Mouse (Mus musculus): ENCODE data around the gene Cog5. TPM values are rescaled to one million over a fixed set of nuclear protein-coding genes. Genes with fewer than 3 reads are reported as not detected.

Gene Cog5
- total RNA-seq, 2 experiments from 2014 or later: 59.6 to 63.8 TPM

GRCm38 (mm10) chr12:31788530-31788929 is 133.9 kb downstream of the Cog5 start:
- Histone ChIP-seq H3K27ac (no peak overlapping the region), H3K4me3 (no peak overlapping the region)
- no peak for TF ChIP-seq CTCF (conservative IDR thresholded peaks at IDR 0.05)
- no peak for DNase-seq (ENCODE audit: low spot score in 2 of 2)

GRCm38 (mm10) chr12:31806410-31807154 is 151.9 kb downstream of the Cog5 start:
- Histone ChIP-seq H3K4me3 (no peak overlapping the region), H3K27ac (peak overlapping the region; percentile 65)
- TF ChIP-seq CTCF (conservative IDR thresholded peaks at IDR 0.05): no peak
- peak in 1 of 2 experiments; percentile 39 for DNase-seq (ENCODE audit: low spot score in 2 of 2)

- Histone ChIP-seq H3K4me3 (no peak overlapping the region), H3K27ac (peak overlapping the region; percentile 75)
- TF ChIP-seq CTCF (conservative IDR thresholded peaks at IDR 0.05): no peak
- DNase-seq (ENCODE audit: low spot score in 2 of 2): no peak
Observed at GRCm38 (mm10) chr12:31818051-31818461, 163.4 kb downstream of the Cog5 start.

GRCm38 (mm10) chr12:31819096-31819495 is 164.4 kb downstream of the Cog5 start:
- TF ChIP-seq CTCF (conservative IDR thresholded peaks at IDR 0.05): no peak
- H3K27ac ChIP-seq: peak overlapping the region; percentile 75; the same call in 1 of the 2 replicates
- no peak overlapping the region for H3K4me3 ChIP-seq
- no peak for DNase-seq (ENCODE audit: low spot score in 2 of 2)

- DNase-seq (ENCODE audit: low spot score in 2 of 2): no peak
Observed at GRCm38 (mm10) chr12:31819520-31819919, 164.9 kb downstream of the Cog5 start.

GRCm38 (mm10) chr12:31823671-31824070 is 169.0 kb downstream of the Cog5 start:
- no peak for DNase-seq (ENCODE audit: low spot score in 2 of 2)
- Histone ChIP-seq H3K27ac (no peak overlapping the region), H3K4me3 (no peak overlapping the region)
- TF ChIP-seq CTCF (conservative IDR thresholded peaks at IDR 0.05): no peak

More at GRCm38 (mm10) chr12:31819520-31819919, 164.9 kb downstream of the Cog5 start:
- Histone ChIP-seq H3K4me3 (no peak overlapping the region), H3K27ac (no peak overlapping the region)
- TF ChIP-seq CTCF (conservative IDR thresholded peaks at IDR 0.05): no peak

- peak in 1 of 2 experiments; percentile 14 for DNase-seq (ENCODE audit: low spot score in 2 of 2)
- no peak for TF ChIP-seq CTCF (conservative IDR thresholded peaks at IDR 0.05)
- peak overlapping the region; percentile 50; the same call in 1 of the 2 replicates for H3K4me3 ChIP-seq
- peak overlapping the region; percentile 94 for H3K27ac ChIP-seq
Observed at GRCm38 (mm10) chr12:31824831-31825230, 170.2 kb downstream of the Cog5 start.

GRCm38 (mm10) chr12:31825821-31826220 is 171.2 kb downstream of the Cog5 start:
- DNase-seq (ENCODE audit: low spot score in 2 of 2): peak; percentile 43 to 60
- Histone ChIP-seq H3K4me3 (peak overlapping the region; percentile 50), H3K27ac (peak overlapping the region; percentile 94)
- no peak for TF ChIP-seq CTCF (conservative IDR thresholded peaks at IDR 0.05)

- Histone ChIP-seq H3K27ac (peak overlapping the region; percentile 94), H3K4me3 (no peak overlapping the region)
- no peak for TF ChIP-seq CTCF (conservative IDR thresholded peaks at IDR 0.05)
- DNase-seq (ENCODE audit: low spot score in 2 of 2): peak in 1 of 2 experiments; percentile 55
Observed at GRCm38 (mm10) chr12:31826476-31826875, 171.8 kb downstream of the Cog5 start.

GRCm38 (mm10) chr12:31835480-31835879 is 180.8 kb downstream of the Cog5 start:
- H3K4me3 ChIP-seq: no peak overlapping the region
- no peak for TF ChIP-seq CTCF (conservative IDR thresholded peaks at IDR 0.05)
- no peak overlapping the region for H3K27ac ChIP-seq
- no peak for DNase-seq (ENCODE audit: low spot score in 2 of 2)

- DNase-seq (ENCODE audit: low spot score in 2 of 2): no peak
- no peak for TF ChIP-seq CTCF (conservative IDR thresholded peaks at IDR 0.05)
- Histone ChIP-seq H3K27ac (no peak overlapping the region), H3K4me3 (no peak overlapping the region)
Observed at GRCm38 (mm10) chr12:31836211-31836610, 181.5 kb downstream of the Cog5 start.

GRCm38 (mm10) chr12:31838521-31838920 is 183.9 kb downstream of the Cog5 start:
- no peak for DNase-seq (ENCODE audit: low spot score in 2 of 2)
- TF ChIP-seq CTCF (conservative IDR thresholded peaks at IDR 0.05): no peak
- Histone ChIP-seq H3K4me3 (no peak overlapping the region), H3K27ac (no peak overlapping the region)

GRCm38 (mm10) chr12:31839249-31839648 is 184.6 kb downstream of the Cog5 start:
- Histone ChIP-seq H3K27ac (no peak overlapping the region), H3K4me3 (no peak overlapping the region)
- no peak for TF ChIP-seq CTCF (conservative IDR thresholded peaks at IDR 0.05)
- no peak for DNase-seq (ENCODE audit: low spot score in 2 of 2)

GRCm38 (mm10) chr12:31846077-31846476 is 191.4 kb downstream of the Cog5 start:
- Histone ChIP-seq H3K27ac (no peak overlapping the region), H3K4me3 (no peak overlapping the region)
- TF ChIP-seq CTCF (conservative IDR thresholded peaks at IDR 0.05): no peak
- no peak for DNase-seq (ENCODE audit: low spot score in 2 of 2)
